Mouse (Mus musculus) intestine, embryonic 14.5 days (tissue): ENCODE results near the gene Psme3. TPM values are rescaled to one million over a fixed set of nuclear protein-coding genes. Genes with fewer than 3 reads are reported as not detected.
A peak's percentile ranks its signal among the peaks of the same experiment; 100 is the strongest.

ENCODE experiments used
- ATAC-seq: fragments of 200-750 bp; cut with Nextera tagmentation; replicated peaks from 2 replicates; pipeline ENCODE4 v1.8.0; 2017; ENCODE audit warnings: low read depth, moderate number of reproducible peaks, moderate TSS enrichment, moderate library complexity; ENCODE audit not compliant: low FRiP score, low TSS enrichment
- DNase-seq: peaks from one replicate; pipeline ENCODE4 v3.0.0-alpha.2; 2018; ENCODE audit warnings: low spot score
- H3K27ac ChIP-seq: fragments of 300-500 bp; sonication (generic); 2 replicates; pipeline ENCODE4 v1.5.1; 2014; ENCODE audit warnings: low read depth, mild to moderate bottlenecking, control low read depth
- H3K27me3 ChIP-seq: fragments of 300-500 bp; sonication (generic); replicated peaks from 2 replicates; pipeline ENCODE4 v1.6.1; 2014; ENCODE audit warnings: low read length, control low read depth; ENCODE audit not compliant: control insufficient read depth, insufficient read depth
- H3K36me3 ChIP-seq: fragments of 300-500 bp; sonication (generic); 2 replicates; pipeline ENCODE4 v1.6.1; 2014; ENCODE audit warnings: low read length, control low read depth; ENCODE audit not compliant: control insufficient read depth, insufficient read depth
- H3K4me1 ChIP-seq: fragments of 300-500 bp; sonication (generic); replicated peaks from 2 replicates; pipeline ENCODE4 v1.6.1; 2014; ENCODE audit warnings: low read length, control low read depth, mixed read lengths; ENCODE audit not compliant: control insufficient read depth, insufficient read depth
- H3K4me2 ChIP-seq: fragments of 300-500 bp; sonication (generic); 2 replicates; pipeline ENCODE4 v1.6.1; 2014; ENCODE audit warnings: low read length
- H3K4me3 ChIP-seq: fragments of 300-500 bp; sonication (generic); 2 replicates; pipeline ENCODE4 v1.5.1; 2014; ENCODE audit warnings: low read depth, low read length, control low read depth, mixed read lengths
- H3K9ac ChIP-seq: fragments of 300-500 bp; sonication (generic); 2 replicates; pipeline ENCODE4 v1.6.1; 2014; ENCODE audit warnings: mild to moderate bottlenecking, low read length
- H3K9me3 ChIP-seq: fragments of 300-500 bp; sonication (generic); 2 replicates; pipeline ENCODE4 v1.6.1; 2016; ENCODE audit warnings: low read length, control low read depth; ENCODE audit not compliant: control insufficient read depth
- WGBS: fragments of 180-500 bp; shearing (Covaris S2); extraction: QIAGEN DNeasy Blood & Tissue Kit; methylation state at CpG from one replicate; pipeline ENCODE4 v1.1.7; 2014; 5-methylcytosine and 5-hydroxymethylcytosine counted together
- polyA plus RNA-seq: library from polyadenylated mRNA; unstranded; fragments of >200 nt; fragmentation: Nextera tagmentation; extraction: Ambion mirVana; gene quantifications from 2 replicates; pipeline ENCODE4 v1.2.1, GENCODE M21; 2014

Gene Psme3
- 112 and 118 TPM in 2 replicates for polyA plus RNA-seq

DNA sequence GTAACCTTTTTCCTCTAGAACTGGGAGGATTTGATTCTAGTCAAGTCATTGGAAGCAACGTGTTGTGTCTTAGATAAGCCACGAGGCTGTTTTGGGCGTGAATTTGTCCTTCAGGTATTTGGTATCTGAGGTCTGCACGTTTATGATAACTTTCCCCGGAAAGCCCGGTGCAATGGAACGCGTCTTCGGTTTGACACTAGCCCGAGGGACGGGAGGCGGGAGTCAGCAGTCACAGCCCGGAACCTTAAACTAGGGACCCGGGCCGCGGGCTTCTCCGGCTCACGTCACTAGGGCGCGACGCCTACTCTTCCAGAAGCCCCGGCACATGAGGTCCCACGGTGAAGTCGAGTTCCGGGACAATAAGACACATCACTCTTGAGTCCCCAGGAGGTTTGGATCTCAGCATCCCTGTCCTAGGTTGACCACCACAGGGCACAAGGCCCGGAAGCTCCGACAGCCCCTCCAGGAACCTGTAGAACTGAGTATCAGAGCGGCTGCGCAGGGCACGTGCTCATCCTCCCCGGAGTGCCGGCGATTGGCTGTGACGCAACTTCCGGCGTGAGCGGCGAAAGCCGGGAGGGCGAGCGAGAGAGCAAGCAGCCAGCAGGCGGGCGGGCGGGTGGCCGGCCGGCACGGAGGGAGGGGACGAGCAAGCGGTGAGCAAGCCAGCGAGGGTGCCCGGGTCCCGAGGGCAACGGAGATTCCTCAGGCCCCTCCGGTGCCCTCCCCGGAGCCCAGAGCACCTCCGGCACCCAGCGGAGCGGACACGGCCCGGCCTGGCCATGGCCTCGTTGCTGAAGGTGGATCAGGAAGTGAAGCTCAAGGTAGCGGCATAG, at the start of gene Psme3:
Gene Psme3, plus strand, starts transcription at position 549 of the 836 bp plus-strand sequence.
- peak; percentile 92 for ATAC-seq
- WGBS, result 0% methylated on average over 50 of the region's 62 CpGs
- peaks cover 30% of the 10 kb centered on the region for H3K36me3 ChIP-seq
- peak within 1 kb of the TSS; percentile 96 for H3K4me3 ChIP-seq
- no peaks in the 10 kb centered on the region for H3K27me3 ChIP-seq
- no peaks in the 10 kb centered on the region for H3K9me3 ChIP-seq
- H3K4me1 ChIP-seq, result peaks cover 6% of the 10 kb centered on the region; the same call in 1 of the 2 replicates
- peak within 1 kb of the TSS; percentile 85 for H3K27ac ChIP-seq
- H3K9ac ChIP-seq, result peak within 1 kb of the TSS; percentile 87
- H3K4me2 ChIP-seq, result peak within 1 kb of the TSS; percentile 92
- peak; percentile 98 for DNase-seq

DNA sequence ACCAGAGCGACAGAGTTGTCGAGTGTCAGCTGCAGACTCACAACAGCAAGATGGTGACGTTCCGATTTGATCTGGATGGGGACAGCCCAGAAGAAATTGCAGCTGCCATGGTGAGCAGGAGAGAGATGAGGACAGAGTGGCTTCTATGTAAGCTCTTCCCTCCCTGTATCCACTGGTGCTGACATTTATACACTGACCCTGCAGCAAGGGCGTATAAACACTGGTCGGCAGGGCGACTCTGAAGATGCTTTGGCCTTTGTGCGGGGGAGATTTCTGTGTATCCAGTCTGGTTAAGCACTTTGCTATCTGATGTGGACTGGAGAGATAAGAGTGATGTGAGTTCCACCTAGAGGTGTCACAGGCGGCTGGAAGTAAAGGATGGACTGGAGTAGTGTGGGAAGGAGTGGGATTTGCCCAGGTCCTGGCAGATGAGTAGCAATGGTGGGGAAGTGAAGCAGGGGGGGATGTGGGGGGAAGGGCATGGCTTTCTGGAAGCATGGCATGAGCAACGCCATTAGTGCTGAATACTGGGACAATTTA, 46.4 kb upstream of the Psme3 start:
- DNase-seq (peak; percentile 76), ATAC-seq (no peak)
- H3K4me1 ChIP-seq, result peaks cover 12% of the 10 kb centered on the region
- no peak overlapping the region for H3K9ac ChIP-seq
- no peak overlapping the region for H3K4me2 ChIP-seq
- no peak overlapping the region for H3K27ac ChIP-seq
- H3K9me3 ChIP-seq, result no peaks in the 10 kb centered on the region
- no peak overlapping the region for H3K4me3 ChIP-seq
- 12% methylated on average over 10 of the region's 10 CpGs for WGBS
- 0 out of 2 replicates have a peak, but pooled peaks cover 3% of the 10 kb centered on the region for H3K36me3 ChIP-seq
- H3K27me3 ChIP-seq, result peaks cover 8% of the 10 kb centered on the region

DNA sequence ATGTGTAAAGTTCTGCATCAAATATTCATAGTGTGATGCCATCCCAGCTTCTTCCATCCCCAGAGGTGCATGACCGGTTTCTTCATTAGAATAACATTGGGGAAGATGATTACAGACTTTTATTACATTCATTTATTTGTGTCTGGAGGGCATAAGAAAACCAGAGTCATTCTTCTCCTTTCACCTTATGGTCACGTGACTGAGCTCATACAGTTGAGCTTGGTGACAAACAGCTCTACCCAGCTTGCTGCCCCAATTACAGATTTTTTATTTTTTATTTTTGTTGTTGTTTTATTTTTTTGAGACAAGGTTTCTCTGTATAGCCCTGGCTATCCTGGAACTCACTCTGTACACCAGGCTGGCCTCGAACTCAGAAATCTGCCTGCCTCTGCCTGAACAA, 43.6 kb upstream of the Psme3 start:
- DNase-seq (no peak), ATAC-seq (no peak)
- peaks cover 22% of the 10 kb centered on the region for H3K4me1 ChIP-seq
- H3K9ac ChIP-seq, result no peak overlapping the region
- no peaks in the 10 kb centered on the region for H3K9me3 ChIP-seq
- H3K27ac ChIP-seq, result no peak overlapping the region
- no peak overlapping the region for H3K4me3 ChIP-seq
- H3K36me3 ChIP-seq, result peaks cover 14% of the 10 kb centered on the region; the same call in 1 of the 2 replicates
- 85% methylated on average over 3 of the region's 3 CpGs for WGBS
- H3K4me2 ChIP-seq, result no peak overlapping the region
- H3K27me3 ChIP-seq, result no peaks in the 10 kb centered on the region

DNA sequence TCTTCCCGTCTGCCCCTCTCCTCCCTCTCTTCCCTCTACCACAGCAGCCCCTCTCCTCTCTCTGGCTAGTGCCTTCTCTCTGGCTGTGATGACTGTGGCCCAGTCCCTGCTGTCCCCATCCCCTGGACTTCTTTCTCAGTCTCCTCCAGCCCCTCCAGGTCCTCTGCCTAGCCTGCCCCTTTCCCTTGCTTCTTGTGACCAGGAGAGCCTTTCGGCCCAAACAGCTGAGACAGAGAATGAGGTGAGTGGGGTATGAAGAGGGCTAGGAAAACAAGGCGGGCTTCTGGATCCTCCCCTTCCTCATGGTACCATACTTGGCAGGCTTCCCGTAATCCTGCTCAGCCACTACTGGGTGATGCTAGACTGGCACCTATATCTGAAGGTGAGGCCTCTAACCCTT, 40.7 kb upstream of the Psme3 start:
- DNase-seq, result no peak
- no peak overlapping the region for H3K4me3 ChIP-seq
- no peak overlapping the region for H3K4me2 ChIP-seq
- 71% methylated on average over 4 of the region's 4 CpGs for WGBS
- no peak for ATAC-seq
- peaks cover 29% of the 10 kb centered on the region for H3K4me1 ChIP-seq
- H3K27ac ChIP-seq, result no peak overlapping the region
- no peak overlapping the region for H3K9ac ChIP-seq
- no peaks in the 10 kb centered on the region for H3K9me3 ChIP-seq
- no peaks in the 10 kb centered on the region for H3K27me3 ChIP-seq
- H3K36me3 ChIP-seq, result peaks cover 14% of the 10 kb centered on the region; the same call in 1 of the 2 replicates

DNA sequence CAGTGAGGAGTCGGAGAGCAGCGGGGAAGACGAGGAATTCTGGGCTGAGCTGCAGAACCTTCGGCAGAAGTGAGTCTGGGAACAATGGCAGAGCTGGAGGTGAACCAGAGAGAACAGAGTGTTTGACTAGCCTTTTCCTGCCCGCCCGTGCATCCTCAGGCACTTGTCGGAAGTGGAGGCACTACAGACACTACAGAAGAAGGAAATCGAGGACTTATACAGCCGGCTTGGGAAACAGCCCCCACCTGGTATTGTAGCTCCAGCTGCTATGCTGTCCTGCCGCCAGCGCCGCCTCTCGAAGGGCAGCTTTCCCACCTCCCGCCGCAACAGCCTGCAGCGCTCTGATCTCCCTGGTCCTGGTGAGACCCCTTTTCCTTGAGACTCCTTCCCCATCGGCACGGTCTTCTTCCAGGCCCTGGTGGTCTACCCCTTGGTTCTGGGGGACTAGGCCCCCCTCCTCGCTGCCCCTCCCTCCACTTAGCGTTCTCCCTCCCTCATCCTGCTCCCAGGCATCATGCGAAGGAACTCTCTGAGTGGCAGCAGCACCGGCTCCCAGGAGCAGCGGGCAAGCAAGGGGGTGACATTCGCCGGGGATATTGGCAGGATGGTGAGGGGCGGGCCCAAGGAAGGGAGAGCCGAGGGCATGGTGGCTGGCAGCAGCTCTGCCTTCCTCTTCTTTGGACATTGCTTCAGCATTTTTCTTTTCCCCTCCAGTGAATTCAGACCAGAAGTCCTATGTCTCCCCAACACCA, 39.5 kb upstream of the Psme3 start:
- ATAC-seq, result no peak
- no peaks in the 10 kb centered on the region for H3K27me3 ChIP-seq
- H3K27ac ChIP-seq, result no peak overlapping the region
- no peaks in the 10 kb centered on the region for H3K9me3 ChIP-seq
- H3K4me3 ChIP-seq, result no peak overlapping the region
- H3K36me3 ChIP-seq, result peaks cover 14% of the 10 kb centered on the region; the same call in 1 of the 2 replicates
- WGBS, result 34% methylated on average over 27 of the region's 27 CpGs
- no peak for DNase-seq
- peaks cover 29% of the 10 kb centered on the region for H3K4me1 ChIP-seq
- H3K9ac ChIP-seq, result no peak overlapping the region
- H3K4me2 ChIP-seq, result peak overlapping the region; percentile 95

DNA sequence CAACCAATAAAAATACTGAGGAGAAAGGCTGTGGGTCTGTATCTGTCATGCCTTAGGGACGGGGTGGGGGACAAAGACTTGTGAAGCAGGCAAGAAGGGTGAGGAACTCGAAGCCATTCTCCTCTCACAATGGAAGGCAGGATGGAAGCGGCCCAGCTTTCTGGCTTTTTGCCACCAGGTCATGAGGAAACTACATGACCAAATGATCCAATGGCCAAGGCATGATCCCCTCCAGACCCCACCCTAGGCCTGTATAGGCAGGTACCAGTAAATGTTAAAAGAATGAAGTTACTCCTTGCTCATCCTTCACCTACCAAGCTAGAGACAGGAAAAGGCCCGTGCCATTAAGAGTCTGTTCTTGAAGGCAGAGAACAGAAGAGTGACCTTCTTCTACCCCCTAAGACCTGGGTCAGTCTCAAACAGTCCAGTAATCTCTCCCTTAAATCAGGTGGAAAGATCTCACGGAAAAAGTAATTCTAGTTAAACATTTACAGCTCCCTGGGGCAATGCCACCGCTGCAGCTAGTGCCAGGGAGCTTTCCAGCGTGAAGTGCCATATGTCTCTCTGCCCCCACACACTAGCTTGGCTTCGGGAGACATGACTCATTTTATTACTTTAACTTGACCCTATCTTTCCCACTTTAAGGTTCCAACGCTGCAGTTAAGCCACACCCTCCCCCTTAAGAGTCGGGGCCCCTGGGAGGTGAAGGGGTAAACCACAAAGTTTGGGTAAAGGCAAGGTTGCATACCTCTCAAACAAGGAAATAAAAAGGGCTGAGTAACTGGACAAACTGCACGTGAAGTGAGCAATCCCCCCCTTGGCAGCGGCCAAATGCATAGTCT, 38.4 kb upstream of the Psme3 start:
- Histone ChIP-seq H3K27ac (peak overlapping the region; percentile 65), H3K27me3 (no peaks in the 10 kb centered on the region), H3K4me1 (peaks cover 29% of the 10 kb centered on the region), H3K4me3 (peak overlapping the region; percentile 80), H3K9ac (peak overlapping the region; percentile 72), H3K4me2 (peak overlapping the region; percentile 95), H3K9me3 (no peaks in the 10 kb centered on the region), H3K36me3 (peaks cover 14% of the 10 kb centered on the region; the same call in 1 of the 2 replicates)
- ATAC-seq (peak; percentile 38; the same call in 1 of the 2 replicates), DNase-seq (peak; percentile 66)
- WGBS, result 58% methylated on average over 12 of the region's 12 CpGs

DNA sequence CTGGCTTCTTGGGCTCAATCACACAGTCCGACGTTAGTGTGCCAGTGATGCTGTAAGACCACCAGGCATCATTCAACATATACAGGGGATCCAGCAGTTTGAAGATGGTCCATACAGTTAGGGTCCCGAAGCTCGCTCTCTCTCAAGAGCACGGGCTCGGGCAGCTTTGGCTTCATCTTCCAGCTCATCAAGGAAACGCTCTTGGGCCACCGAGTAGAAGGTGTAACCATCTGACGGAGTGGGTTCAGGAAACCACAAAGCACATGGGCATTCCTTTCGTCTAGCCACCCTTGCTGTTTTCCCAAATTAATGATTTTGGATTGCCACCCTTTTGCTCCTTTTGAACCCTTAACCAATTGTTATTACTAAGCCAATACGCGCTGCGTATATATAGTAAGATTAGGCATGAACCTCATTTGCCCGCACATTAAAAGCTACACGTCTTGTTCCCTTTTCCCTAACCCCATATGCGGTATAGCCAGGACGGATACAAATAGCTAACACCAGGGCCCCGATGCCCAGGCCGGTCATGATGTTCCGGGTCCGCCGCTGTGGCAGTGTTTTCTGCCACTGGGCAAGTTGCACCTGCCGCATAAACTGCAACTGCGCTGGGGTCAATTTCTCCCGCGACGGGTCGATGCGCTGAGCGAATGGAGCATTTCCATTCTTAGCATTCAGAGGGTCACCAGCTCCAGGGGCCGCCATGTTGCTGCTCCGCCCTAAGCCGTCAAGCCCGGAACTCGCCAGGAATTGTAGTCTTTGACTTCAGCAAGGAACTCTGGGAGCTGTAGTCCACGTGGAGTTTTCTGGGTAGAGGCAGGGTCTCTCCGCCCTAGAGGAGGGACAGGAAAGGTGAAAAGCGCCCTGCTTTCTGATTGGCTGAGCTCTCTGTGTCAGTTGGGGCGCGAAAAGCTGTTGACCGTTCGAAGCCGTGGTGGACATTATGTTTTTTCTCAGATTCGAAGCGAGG, 37.5 kb upstream of the Psme3 start, which contains the start of the genes Cntd1 and Coa3:
Gene Cntd1, plus strand, starts transcription at position 790 of the 970 bp plus-strand sequence.
Gene Coa3, minus strand, starts transcription at position 892 of the 970 bp plus-strand sequence.
- Histone ChIP-seq H3K36me3 (peaks cover 14% of the 10 kb centered on the region; the same call in 1 of the 2 replicates), H3K27ac (peak within 1 kb of the TSS; percentile 65), H3K4me2 (peak within 1 kb of the TSS; percentile 95), H3K4me3 (peak within 1 kb of the TSS; percentile 80), H3K9ac (peak within 1 kb of the TSS; percentile 72), H3K9me3 (no peaks in the 10 kb centered on the region), H3K4me1 (peaks cover 29% of the 10 kb centered on the region), H3K27me3 (no peaks in the 10 kb centered on the region)
- DNase-seq, result peak; percentile 89
- peak; percentile 92 for ATAC-seq
- WGBS, result 8% methylated on average over 45 of the region's 45 CpGs
